Mouse (Mus musculus): ENCODE results near the gene Rpl29.

DNA sequence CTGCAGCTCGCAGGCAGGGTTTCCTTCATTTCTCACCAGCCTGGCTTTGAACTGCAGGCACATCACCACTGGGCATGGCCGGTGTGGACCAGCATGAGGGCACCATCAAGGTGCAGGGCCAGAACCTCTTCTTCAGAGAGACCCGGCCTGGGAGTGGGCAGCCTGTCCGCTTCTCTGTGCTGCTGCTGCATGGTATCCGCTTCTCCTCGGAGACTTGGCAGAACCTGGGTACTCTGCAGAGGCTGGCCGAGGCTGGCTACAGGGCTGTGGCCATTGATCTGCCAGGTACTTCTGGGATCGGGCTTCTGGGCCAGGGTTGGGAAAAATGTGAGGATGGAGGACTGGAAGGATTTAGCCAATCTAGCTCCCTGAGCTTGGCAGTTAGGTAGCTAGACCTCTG, 20.7 kb downstream of the Rpl29 start:
- TF ChIP-seq CTCF (IDR thresholded peaks at IDR 0.05; ENCODE audit: borderline replicate concordance, extremely low read depth, insufficient read depth, insufficient read length) (no peak), POLR2A (IDR thresholded peaks at IDR 0.05; ENCODE audit: borderline replicate concordance, extremely low read depth, insufficient read depth, insufficient read length, poor library complexity, severe bottlenecking) (no peak)

Measured in brain, embryonic 14.5 days (tissue).